Mouse (Mus musculus) G1E (cell line): ENCODE results near the gene Abcg8. TPM values are rescaled to one million over a fixed set of nuclear protein-coding genes. Genes with fewer than 3 reads are reported as not detected.

Source experiments
- ATAC-seq: 2 replicates; pipeline ENCODE4 v1.8.0; 2016; ENCODE audit warnings: mild to moderate bottlenecking; ENCODE audit not compliant: insufficient number of reproducible peaks, poor library complexity, low FRiP score, severe bottlenecking; ENCODE audit errors: extremely low read depth
- DNase-seq: peaks from one replicate; pipeline ENCODE4 v3.0.0; 2012; ENCODE audit warnings: low spot score
- H3K27me3 ChIP-seq: 2 replicates; pipeline ENCODE4 v1.6.1; 2012; ENCODE audit warnings: mild to moderate bottlenecking, low read length, inconsistent platforms; ENCODE audit not compliant: insufficient read depth
- H3K36me3 ChIP-seq: replicated peaks from 2 replicates; pipeline ENCODE3; 2012; ENCODE audit warnings: mild to moderate bottlenecking, inconsistent platforms
- H3K4me1 ChIP-seq: 2 replicates; pipeline ENCODE4 v1.6.1; 2012; ENCODE audit warnings: low read depth, low read length, inconsistent platforms, mixed read lengths; ENCODE audit not compliant: insufficient read depth
- H3K4me3 ChIP-seq: 2 replicates; pipeline ENCODE4 v1.5.1; 2012; ENCODE audit warnings: low read depth, mild to moderate bottlenecking, inconsistent platforms, low read length, moderate library complexity, mixed read lengths
- H3K9me3 ChIP-seq: replicated peaks from 2 replicates; pipeline ENCODE4 v1.6.1; 2012; ENCODE audit warnings: inconsistent platforms
- CTCF ChIP-seq: IDR thresholded peaks from 2 replicates; pipeline ENCODE4 v1.5.1; 2012; ENCODE audit warnings: low read depth, low read length, inconsistent platforms, mixed read lengths
- GATA1 ChIP-seq: IDR thresholded peaks from 2 replicates; pipeline ENCODE4 v1.6.1; 2012; ENCODE audit warnings: borderline replicate concordance, low read length, inconsistent platforms, mixed read lengths
- GATA2 ChIP-seq: IDR thresholded peaks from 2 replicates; pipeline ENCODE4 v1.6.1; 2012; ENCODE audit warnings: low read depth, low read length, inconsistent platforms, borderline replicate concordance
- POLR2AphosphoS5 ChIP-seq: IDR thresholded peaks from 2 replicates; pipeline ENCODE4 v1.6.1; 2012; ENCODE audit warnings: low read depth, low read length, inconsistent platforms; ENCODE audit not compliant: insufficient replicate concordance
- TAL1 ChIP-seq: conservative IDR thresholded peaks from 2 replicates; pipeline ENCODE4 v1.6.1; 2012; ENCODE audit warnings: low read depth, low read length, inconsistent platforms, mixed read lengths
- polyA plus RNA-seq: library from polyadenylated mRNA; stranded (reverse); fragments of >175 nt; gene quantifications from 2 replicates; pipeline ENCODE4 v1.2.3, GENCODE M21; 2012
- total RNA-seq, 2 experiments: library from RNA; stranded (forward) in 1 of 2; stranded (reverse) in 1 of 2; fragments of 200-1000 nt in 1 of 2; fragments of >200 nt in 1 of 2; fragmentation: Nextera tagmentation in 1 of 2; gene quantifications; 2 replicates each; pipeline ENCODE4 v1.2.3; 2014 to 2017

Gene Abcg8
- total and polyA plus RNA-seq, 3 experiments, result 0.05 TPM; not detected in 2

GRCm38 (mm10) chr17:84745001-84745400 is 68.9 kb downstream of the Abcg8 start:
- Histone ChIP-seq H3K9me3 (no peaks in the 10 kb centered on the region), H3K4me3 (no peak overlapping the region), H3K36me3 (peaks cover 78% of the 10 kb centered on the region), H3K4me1 (0 out of 2 replicates have a peak, but pooled peaks cover 3% of the 10 kb centered on the region), H3K27me3 (no peaks in the 10 kb centered on the region)
- TF ChIP-seq GATA1 (no peak), TAL1 (no peak)
- no peak for ATAC-seq
- no peak for DNase-seq

GRCm38 (mm10) chr17:84747212-84747611 is 71.1 kb downstream of the Abcg8 start:
- Histone ChIP-seq H3K4me3 (no peak overlapping the region), H3K4me1 (0 out of 2 replicates have a peak, but pooled peaks cover 3% of the 10 kb centered on the region), H3K27me3 (no peaks in the 10 kb centered on the region), H3K36me3 (peaks cover 82% of the 10 kb centered on the region), H3K9me3 (no peaks in the 10 kb centered on the region)
- ATAC-seq (no peak), DNase-seq (no peak)
- no peak for TF ChIP-seq GATA1
- TF ChIP-seq TAL1, result no peak
- TF ChIP-seq CTCF, result no peak
- TF ChIP-seq POLR2AphosphoS5, result no peak
- TF ChIP-seq GATA2, result no peak

GRCm38 (mm10) chr17:84748152-84748682 is 72.1 kb downstream of the Abcg8 start:
- TF ChIP-seq TAL1 (no peak), GATA1 (no peak), GATA2 (no peak), CTCF (no peak), POLR2AphosphoS5 (no peak)
- Histone ChIP-seq H3K9me3 (no peaks in the 10 kb centered on the region), H3K4me3 (no peak overlapping the region), H3K27me3 (no peaks in the 10 kb centered on the region), H3K36me3 (peaks cover 81% of the 10 kb centered on the region), H3K4me1 (0 out of 2 replicates have a peak, but pooled peaks cover 1% of the 10 kb centered on the region)
- no peak for DNase-seq
- no peak for ATAC-seq

- Histone ChIP-seq H3K9me3 (no peaks in the 10 kb centered on the region), H3K4me3 (no peak overlapping the region), H3K27me3 (no peaks in the 10 kb centered on the region), H3K4me1 (no peaks in the 10 kb centered on the region), H3K36me3 (peaks cover 87% of the 10 kb centered on the region)
- no peak for ATAC-seq
- TF ChIP-seq GATA2 (no peak), GATA1 (no peak), TAL1 (no peak), CTCF (no peak), POLR2AphosphoS5 (no peak)
- DNase-seq, result no peak
These were observed 73.2 kb downstream of the Abcg8 start for GRCm38 (mm10) chr17:84749297-84749696.

Other genes with a start within 250 kb of the Abcg8 start
- gene Thada, start 210.1 kb upstream of the Abcg8 start, total RNA-seq (2014; fragmentation: Nextera tagmentation), result 47.7 and 55.2 TPM in 2 replicates
- 28.1 and 28.9 TPM in 2 replicates for gene Thada, start 210.1 kb upstream of the Abcg8 start, total RNA-seq (2017)
- 2.2 and 2.8 TPM in 2 replicates for gene Thada, start 210.1 kb upstream of the Abcg8 start, polyA plus RNA-seq
- not detected in 2 replicates for gene Plekhh2, start 164.4 kb upstream of the Abcg8 start, total RNA-seq (2014; fragmentation: Nextera tagmentation)
- gene Plekhh2, start 164.4 kb upstream of the Abcg8 start, total RNA-seq (2017), result 0.06 and 0.49 TPM in 2 replicates
- gene Plekhh2, start 164.4 kb upstream of the Abcg8 start, polyA plus RNA-seq, result 0.01 TPM in 1 of 2 replicates, not detected in the other
- gene Dync2li1, start 49.8 kb upstream of the Abcg8 start, total RNA-seq (2014; fragmentation: Nextera tagmentation), result not detected in 2 replicates
- not detected in 2 replicates for gene Dync2li1, start 49.8 kb upstream of the Abcg8 start, total RNA-seq (2017)
- gene Dync2li1, start 49.8 kb upstream of the Abcg8 start, polyA plus RNA-seq, result not detected in 2 replicates
- not detected in 2 replicates for gene Abcg5, start 6.7 kb downstream of the Abcg8 start, total RNA-seq (2014; fragmentation: Nextera tagmentation)
- 0.16 TPM in 1 of 2 replicates, not detected in the other for gene Abcg5, start 6.7 kb downstream of the Abcg8 start, total RNA-seq (2017)
- not detected in 2 replicates for gene Abcg5, start 6.7 kb downstream of the Abcg8 start, polyA plus RNA-seq
- gene Lrpprc, start 114.5 kb downstream of the Abcg8 start, total RNA-seq (2014; fragmentation: Nextera tagmentation), result 111 and 136 TPM in 2 replicates
- 116 and 121 TPM in 2 replicates for gene Lrpprc, start 114.5 kb downstream of the Abcg8 start, total RNA-seq (2017)
- gene Lrpprc, start 114.5 kb downstream of the Abcg8 start, polyA plus RNA-seq, result 16.7 and 16.9 TPM in 2 replicates